Mouse (Mus musculus) layer of hippocampus, adult 11-12 months (tissue): Measurements from ENCODE around the gene Axl.
"Not testable (repeated sequence)": the region's sequence is repeated elsewhere in the genome, so short reads cannot be mapped to it uniquely, and the experiment has no call there.

Experiments used
- DNase-seq: peaks from one replicate; pipeline ENCODE4 v3.0.0; 2022; ENCODE audit warnings: low spot score

Gene Axl

DNA sequence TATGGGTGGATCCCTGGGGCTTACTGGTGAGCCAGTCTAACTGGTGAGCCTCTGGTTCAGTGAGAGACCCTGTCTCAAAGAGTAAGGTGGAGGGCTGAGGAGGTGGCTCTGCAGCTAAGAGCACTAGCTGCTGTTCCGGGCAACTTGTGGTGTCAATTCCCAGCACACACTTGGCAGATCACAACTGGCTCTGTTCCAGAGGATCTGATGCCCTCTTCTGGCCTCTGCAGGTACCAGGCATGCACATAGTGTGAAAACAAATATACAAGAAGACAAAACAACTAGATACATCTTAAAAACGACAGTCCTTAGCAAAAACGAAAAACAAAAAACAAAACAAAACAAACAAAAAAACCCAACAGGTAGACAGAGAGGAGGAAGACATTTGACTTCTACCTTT lies 5.2 kb upstream of the Axl start:
- DNase-seq, result no peak

DNA sequence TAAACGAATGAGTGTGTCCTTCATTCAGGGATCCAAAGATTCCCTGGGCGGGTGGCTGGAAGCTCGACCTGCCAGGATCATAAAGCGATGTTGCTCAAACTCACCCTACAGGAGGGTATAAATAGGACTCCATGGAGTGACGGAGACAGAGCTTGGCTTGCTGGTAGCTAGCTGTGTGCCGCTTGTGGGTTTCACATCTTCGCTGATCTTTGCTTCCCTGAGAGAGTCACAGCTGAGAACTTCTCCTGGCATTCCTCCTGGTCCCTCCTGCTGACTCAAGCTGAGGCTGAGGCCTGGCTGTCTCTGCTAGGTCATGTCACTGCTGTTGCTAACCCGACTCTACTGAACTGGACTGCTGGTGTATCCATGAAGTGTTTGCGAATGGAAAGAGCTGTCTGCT lies 4.5 kb upstream of the Axl start:
- DNase-seq, result not testable (repeated sequence)

DNA sequence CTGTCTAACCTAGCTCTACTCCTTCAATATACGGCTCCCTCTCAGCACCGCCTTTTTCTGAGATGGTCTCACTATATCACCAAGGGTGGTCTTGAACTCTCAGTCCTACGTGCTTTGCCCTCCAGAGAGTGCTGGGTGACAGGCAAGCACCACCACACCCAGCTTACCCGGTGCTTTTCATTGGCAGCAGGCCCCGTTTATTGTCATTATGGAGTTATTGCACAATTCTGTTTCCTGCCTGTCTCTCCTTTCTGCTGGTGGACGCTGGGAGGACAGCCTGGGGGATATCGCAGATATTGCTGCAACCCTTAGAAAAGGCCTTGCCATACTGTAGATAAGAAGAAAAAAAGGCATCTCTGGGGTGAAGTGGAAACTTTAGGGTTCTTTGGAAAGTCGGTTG lies 2.1 kb upstream of the Axl start:
- DNase-seq, result no peak

DNA sequence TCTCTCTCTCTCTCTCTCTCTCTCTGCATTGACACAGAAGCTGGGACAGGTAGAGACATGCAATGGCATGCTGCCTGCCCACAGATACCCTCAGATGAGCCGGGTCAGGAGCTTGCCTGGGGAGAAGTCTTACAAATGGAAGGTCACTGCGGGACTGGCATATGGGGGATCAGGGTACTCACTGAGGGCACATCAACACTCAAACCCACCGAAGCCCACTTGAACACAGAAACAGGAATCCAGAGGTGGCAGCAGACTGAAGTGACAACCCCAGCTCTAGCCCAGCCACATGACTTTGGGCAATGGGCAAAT lies 580 bp upstream of the Axl start:
- DNase-seq, result no peak

DNA sequence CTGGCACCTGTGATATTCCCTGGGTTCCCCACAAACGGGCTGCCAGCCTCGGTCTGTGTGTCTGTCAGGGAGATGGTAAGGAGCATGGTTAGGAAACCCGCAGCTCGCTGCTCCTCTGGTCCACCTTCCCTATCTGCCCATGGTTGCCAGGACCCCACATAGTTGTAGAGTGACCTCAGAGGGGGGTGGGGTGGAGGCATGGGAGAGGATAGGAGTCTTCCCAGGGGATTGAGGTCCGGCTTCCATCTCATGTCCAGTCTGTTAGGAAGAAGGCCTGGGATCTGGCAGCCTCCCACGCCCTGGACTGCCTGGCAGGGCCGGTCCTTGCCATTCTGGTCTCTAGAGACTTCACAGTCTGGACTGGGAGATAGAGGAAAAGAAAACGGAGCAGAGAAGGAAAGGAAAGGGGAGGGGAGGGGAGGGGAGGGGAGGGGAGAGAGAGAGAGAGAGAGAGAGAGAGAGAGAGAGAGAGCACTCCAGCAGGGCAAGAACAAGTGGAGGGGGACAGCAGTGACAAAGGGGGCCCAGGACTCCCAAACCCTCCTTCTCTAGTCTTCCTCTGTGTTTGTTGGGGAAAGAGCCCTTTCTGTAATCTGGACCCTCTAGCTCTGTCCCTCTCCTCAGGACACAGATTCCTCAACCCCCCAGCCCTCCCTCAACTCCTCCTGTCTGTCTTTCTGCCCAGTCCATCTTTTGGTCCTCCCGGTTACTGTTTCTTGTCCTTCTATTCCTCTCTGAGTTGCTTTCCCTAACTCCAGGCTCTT lies 867 bp downstream of the Axl start:
- no peak for DNase-seq

DNA sequence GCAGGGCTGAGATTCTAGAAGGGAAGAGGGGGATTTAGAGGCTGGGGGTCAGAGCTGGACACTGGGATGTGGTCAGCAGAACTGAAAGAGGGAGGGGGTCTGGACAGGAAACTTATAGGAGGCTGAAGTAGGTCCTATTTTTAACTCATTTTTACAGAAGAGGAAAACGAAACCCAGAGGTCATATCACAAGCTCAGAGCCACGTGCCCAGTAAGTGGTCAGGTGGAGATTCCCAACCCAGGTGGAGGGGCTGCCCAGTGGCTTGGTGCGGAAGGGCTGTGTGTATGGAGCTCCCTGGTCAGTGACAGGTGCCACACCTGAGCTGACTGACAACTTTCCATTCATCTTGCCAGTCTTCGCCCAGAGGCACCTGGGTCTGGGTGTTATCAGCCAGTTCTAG lies 1.5 kb downstream of the Axl start:
- no peak for DNase-seq

DNA sequence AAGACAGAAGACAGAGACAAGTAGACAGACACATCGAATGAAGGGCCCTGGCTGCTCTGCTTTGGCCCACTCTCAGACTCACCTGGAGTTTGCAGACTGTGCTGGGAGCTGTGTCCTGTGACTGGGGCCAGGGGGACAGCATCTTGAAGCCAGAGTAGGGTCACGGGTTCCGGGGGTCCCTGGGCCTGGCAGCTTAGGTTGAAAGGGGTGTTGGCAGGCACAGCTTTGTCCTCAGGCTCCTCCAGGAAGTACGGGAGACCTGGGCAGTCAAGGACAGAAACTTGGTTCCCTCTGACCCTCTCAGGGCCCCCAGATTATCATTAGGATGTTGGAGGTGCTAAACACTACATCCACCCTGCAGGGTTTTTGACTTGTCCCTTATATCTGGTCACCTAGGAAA lies 2.8 kb downstream of the Axl start:
- no peak for DNase-seq

DNA sequence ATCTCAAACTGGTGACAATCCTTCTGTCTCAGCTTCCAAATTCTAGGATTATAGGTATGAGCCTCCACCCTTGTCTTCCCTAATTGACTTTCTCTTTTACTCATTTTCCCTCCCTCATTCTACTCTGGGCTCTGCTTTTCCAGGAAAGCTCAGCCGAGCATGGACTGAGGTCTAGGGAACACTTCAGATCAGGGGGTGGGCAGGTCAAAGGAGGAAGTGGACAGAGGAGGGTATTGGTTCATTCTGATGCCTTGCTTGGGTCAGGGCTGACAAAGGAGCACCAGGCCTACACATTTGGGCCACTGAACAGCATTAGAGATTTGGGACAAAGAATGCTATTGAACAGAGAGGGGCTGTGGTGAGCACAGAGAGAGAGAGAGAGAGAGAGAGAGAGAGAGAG lies 3.7 kb downstream of the Axl start:
- no peak for DNase-seq

DNA sequence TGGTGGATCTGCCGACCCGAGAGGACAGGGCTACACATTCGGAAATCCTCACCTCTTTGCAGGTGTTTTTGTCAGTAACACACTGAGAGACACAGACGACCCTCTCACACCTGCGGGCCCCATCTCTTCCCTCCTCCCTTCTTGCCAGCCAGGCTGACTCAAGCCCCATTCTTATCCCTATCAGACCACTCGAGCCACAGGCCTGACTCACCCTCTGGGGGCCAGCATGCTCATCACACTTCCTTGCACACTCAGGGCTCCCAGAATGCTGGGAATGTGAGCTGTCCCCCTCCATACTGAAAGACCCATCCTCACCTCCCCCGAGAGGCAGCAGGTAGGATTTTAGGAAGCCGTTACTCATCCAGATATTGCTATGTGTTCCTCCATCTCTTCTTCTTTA lies 4.8 kb downstream of the Axl start:
- DNase-seq, result no peak

DNA sequence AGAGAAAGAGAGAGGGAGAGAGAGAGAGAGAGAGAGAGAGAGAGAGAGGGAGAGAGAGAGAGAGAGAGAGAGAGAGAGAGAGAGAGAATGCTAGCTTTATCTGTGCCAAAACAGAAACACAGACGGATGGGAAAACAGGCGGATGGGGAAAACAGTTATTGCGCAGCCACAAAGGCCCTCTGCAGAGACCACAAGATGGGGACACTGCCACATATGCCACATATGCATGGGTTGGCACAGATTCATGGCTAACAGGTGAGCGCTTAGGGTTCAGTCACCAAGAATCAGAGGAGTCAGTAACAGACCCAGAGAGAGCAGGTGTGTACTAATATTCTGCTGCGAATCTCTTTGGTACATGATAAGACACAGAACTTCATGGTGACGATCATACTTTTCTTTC lies 5.8 kb downstream of the Axl start:
- DNase-seq, result no peak

DNA sequence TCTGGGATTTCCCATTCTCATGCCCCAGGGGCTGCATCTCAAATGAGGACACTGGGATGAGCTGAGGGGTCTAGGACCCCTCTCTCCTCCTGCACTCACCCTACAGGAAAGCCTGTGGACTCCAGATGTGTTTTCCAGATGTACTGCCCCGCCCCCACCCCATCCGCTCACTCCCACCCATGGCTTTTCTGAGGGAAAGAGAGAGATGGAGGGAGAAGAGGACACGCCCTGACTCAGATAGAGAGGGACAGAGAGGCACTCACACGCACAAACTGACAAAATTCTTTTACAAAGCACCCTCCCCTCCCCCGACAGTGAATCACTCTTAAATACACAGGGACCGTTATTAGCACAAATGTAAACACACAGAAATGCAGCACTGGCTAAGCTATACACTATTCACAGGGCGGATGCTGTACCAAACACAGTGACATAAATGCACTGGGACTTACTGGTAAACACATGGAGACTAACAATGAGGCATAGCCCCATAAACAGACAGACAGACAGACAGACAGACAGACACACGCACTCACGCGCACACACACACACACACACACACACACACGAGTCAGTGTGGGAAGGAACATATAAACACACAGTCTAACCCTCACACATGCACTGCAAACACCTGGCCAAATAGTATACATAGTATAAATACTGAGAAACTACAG lies 6.4 kb downstream of the Axl start:
- no peak for DNase-seq

DNA sequence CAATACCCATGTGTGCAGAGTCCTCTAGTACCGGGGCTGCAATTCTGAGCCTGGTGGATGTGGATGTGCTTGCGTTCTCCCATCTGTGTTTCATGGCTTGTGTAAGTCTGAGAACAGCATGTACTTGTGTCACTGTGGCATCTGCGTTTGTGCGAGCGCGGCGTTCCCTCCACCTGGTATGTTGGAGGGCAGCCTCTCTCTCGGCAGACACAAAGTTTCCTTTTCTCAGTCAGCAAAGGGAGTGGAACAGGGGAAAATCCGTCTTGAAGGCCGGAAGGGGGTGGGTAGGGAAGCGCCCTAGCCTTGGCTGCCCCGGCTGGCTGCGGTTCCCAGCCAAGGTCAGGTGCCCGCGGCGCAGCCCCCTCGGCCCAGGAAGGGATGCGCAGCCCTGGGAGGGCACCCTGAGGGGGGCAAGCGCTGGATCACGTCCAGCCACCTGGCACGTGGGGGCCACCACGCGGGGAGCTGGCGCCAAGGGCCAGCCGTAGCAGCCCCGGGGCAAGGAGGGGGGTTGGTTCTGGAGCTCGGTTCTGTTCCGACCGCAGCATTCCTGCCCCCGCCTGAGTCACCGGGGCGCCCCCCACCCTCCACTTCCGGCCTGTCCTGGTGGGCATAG lies 7.1 kb downstream of the Axl start:
- peak; percentile 78 for DNase-seq

DNA sequence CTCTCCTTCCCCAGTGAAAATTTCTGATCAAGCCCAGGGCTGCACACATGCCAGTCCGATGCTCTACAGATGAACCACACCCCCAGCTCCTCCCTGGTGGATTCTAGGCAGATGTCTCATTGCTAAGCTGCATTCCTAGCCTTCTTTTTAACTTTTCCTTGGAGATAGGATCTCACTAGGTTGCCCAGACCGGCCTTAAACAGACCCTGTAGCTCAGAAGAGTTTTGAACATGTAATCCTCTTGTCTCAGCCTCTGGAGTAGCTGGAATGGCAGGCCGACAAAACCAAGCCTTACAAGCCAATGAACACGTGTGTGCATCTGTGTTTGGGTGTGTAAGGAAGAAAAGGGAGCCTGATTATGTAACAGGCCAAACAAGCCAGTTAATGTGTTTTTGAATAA lies 7.8 kb downstream of the Axl start:
- DNase-seq, result no peak

DNA sequence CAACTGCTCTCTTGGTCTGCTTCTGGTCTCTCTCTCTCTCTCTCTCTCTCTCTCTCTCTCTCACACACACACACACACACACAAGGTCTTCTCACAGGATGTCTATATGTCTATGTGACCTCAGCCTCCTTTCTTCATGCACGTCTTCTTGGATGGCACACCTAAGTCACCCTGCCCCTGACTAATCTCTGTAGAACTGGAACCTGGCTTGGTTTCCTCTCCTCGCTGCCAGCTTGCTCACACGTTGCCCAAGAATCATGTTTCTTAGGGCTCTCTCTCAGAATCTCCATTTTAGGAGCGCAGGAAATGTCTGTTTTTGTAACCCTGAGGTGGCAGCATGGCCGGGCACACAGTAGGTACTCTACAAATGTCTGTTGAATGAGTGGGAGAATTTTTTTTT lies 8.5 kb downstream of the Axl start:
- no peak for DNase-seq

DNA sequence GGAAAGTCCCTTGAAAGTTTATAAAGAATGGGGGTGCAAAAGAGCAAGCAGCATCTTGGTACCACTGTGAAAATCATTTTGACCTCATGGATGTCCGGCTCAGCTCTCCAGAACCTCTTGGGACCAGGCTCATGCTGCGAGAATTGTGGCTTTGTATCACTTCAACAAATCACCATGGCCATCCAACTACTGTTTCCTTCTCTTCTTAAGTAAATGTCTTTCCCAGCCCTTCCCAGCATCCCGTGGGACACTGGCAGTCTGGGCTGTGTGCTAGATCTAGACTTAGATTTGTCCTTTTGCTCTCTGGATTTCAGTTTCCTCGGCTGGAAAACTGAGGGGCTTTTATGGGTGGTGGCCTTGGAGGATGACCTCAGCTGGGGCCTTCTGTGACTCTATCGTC lies 20.3 kb downstream of the Axl start:
- no peak for DNase-seq

DNA sequence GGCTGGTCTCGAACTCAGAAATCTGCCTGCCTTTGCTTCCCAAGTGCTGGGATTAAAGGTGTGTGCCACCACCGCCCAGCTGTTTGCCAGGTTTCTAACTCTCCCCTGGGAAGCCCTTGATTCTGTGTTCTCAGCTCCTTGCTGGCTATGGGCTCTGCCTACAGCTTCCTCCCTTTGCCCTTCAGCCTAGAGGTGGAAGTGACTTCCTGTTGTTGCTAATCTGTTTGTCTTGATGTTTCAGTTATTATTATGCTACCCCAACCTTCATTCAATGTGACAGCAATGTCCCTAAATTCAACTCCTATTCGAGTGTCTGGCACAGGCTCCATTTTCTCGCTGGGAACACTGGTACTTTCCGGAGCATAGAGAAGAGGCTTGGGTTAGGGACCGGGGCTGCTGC lies 22.4 kb downstream of the Axl start:
- no peak for DNase-seq

DNA sequence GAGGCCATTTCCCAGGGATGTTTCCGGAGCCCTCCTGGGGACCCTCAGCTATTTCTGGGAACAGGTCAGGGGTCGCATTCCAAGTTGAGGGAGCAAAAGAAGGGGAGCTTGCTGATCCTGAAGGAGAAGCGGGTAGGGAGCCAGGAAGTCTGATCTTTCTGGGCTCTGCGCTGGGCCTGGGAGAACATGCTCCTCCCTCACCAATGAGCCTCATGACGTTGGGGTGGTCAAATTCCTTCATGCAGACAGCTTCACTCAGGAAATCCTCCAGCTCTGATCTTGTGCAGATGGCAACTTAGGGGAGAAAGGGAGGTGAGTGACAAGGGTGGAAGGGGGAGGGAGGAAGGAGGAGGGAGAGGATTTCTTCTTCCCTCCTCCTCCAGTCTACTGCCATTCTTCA lies 24.3 kb downstream of the Axl start:
- DNase-seq, result no peak

DNA sequence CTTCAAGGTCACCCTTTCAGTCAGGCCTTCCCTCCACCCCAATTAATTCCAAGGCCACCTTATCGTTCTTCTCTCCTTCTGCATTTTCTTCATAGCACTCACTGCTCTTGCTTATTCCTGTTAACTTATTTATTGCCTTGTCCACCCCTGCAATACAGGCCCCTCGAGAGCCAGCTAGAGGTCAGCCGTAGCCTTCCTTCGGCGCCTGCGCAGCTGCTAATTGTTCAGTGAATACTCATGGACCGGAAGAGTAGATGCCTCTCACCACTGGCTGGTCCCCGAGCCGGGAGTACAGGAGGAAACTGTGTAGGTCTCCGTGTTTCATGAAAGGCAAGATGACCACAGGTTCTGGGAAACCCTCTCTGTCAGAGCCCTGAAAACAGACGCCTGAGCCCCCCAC lies 24.8 kb downstream of the Axl start:
- DNase-seq, result no peak

DNA sequence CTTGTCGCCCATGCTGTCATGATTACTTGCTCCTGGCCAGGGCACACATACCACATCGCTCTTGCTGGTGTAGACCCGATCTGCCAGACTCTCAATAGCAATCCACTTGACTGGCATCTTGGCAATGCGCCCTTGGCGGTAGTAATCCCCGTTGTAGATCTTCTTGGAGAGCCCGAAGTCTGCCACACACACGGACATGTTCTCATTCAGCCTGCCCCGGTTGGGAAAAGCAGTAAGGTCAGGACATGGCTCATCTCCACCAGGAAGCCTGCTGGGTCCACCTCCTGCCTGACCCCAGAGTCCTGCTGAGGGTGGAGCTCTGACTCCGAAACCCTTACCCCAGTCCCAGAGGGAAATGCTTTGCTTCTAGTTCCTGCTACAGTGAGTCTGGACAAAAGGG lies 27.2 kb downstream of the Axl start:
- DNase-seq, result no peak

DNA sequence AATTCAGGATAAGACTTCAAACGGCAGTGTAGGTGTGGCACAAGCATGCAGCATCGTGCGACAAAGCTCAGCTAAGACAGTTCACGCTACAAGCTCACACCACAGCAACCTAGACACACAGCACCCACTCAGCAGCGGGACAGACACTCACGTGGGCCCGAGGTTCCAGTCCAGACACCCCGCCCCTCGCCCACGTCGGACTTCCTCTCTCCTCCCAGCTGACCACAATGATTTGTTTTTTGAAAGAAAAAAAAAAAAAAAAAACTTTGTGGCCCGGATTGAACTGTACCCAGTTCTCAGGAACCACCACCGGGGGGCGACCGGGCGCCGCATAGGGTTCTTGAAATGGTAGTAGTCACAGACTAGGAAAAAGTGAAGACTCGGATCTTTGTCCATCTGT lies 32.5 kb downstream of the Axl start:
- peak; percentile 93 for DNase-seq

DNA sequence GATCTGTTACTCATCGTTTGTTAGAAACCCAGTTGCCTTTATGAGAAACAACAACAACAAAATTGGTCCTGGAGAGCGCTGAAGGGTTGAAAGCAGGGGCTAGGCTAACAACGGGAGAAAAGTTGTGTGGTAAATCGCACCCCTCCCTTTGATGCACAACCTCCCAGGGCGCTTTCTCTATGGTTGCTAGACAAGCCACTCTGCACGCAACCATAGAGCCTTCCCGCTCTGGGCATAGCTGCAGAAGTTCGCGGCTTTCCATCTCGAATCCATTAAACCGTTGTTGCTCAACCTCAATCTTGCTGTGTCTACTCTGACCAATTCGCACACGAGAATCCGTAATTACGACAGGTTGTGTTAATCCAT lies 33.1 kb downstream of the Axl start:
- peak; percentile 76 for DNase-seq

DNA sequence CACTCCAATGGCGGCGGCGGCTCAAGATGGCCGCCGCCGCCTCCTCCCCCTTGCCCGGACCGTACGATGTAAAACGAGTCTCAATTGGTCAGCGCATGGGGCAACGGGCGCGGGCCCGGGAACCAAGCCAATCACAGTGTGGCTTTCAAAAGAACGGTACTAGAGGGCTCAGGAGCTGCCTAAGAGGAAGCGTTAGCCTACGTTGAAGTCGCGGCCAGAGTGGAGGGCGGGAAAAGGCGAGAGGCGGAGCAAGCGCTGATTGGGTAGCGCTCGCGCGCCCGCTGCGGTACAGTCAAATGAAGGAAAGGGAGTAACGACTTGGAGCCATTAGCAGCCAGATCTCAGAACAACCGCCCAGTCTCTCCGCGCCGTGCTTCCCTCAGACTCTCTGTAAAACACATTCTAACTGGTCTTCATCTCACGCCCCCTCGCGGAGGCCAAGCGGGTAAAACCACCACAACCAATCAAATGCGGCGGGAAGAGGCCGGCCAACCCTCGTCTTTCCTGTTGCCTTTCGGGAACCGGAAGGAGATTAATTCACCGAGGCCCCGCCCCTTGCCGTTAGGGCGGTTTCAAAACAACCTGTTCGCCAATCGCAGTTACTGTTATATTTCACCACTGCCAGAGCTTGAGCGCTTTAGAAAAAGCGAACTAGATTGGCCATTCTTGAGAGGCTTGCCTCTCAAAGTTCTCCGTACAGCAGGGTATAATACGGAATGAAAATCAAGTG lies 33.6 kb downstream of the Axl start, which contains the start of gene Hnrnpul1:
Gene Hnrnpul1 (minus strand): TSS at position 20 of the 730 bp plus-strand sequence.
- peak; percentile 100 for DNase-seq

DNA sequence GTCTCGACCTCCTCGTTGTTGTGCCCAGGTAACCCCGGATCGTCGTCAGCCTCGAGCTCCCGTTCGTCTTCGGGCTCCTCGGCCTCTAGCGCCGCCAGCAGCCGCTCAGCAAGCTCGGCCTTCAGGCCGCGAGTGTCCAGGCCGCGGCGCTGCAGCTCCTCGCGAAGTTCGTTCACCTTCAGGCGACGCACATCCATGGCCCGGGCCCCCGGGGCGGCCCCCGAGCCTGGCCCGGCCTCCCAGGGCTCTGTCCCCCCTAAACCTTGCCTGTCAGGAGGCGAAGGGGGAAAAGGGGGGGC lies 34.1 kb downstream of the Axl start:
- DNase-seq, result no peak
